Mouse (Mus musculus): ENCODE measurements around the gene Selenoi. TPM values are rescaled to one million over a fixed set of nuclear protein-coding genes. Genes with fewer than 3 reads are reported as not detected.

The Selenoi gene
- polyA plus RNA-seq, 1 experiment from 2014 or later, result 24.1 TPM

DNA sequence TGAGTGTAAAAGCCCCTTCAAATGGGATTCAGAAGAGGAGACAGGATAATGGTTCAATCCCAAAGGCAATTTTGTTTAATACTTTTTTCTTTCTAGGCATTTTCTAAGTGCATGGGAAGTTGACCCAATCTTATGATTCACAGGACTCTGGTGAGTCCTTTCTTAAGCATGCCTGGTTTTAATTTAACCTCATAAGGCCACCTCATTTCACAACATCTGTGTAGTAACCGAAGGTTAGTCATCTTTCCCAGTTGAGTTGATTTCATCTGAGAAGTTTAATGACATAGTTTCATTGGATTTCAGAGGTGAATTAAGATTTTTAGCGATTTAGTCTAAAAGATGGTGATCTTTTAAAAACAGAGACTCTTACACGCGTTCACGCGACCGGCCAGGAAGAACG lies 9.7 kb upstream of the Selenoi start:
- ATAC-seq (replicated peaks; ENCODE audit: low FRiP score), result no peak
- no peaks in the 10 kb centered on the region for H3K4me1 ChIP-seq (replicated peaks; ENCODE audit: control insufficient read depth, insufficient read depth, low read length)
- no peak overlapping the region for H3K27ac ChIP-seq (ENCODE audit: low read depth, low read length)
- no peak overlapping the region for H3K4me2 ChIP-seq (ENCODE audit: low read depth, low read length, severe bottlenecking)
- 97% methylated on average over 8 of the region's 8 CpGs for WGBS
- DNase-seq (ENCODE audit: low spot score), result no peak
- H3K9me3 ChIP-seq (ENCODE audit: control insufficient read depth, low read length), result no peaks in the 10 kb centered on the region
- H3K4me3 ChIP-seq (ENCODE audit: low read depth, low read length), result no peak overlapping the region
- no peak overlapping the region for H3K9ac ChIP-seq (ENCODE audit: low read length)
- no peaks in the 10 kb centered on the region for H3K27me3 ChIP-seq (ENCODE audit: control insufficient read depth, insufficient read depth, low read length)
- no peaks in the 10 kb centered on the region for H3K36me3 ChIP-seq (ENCODE audit: control insufficient read depth, insufficient read depth, low read length)

DNA sequence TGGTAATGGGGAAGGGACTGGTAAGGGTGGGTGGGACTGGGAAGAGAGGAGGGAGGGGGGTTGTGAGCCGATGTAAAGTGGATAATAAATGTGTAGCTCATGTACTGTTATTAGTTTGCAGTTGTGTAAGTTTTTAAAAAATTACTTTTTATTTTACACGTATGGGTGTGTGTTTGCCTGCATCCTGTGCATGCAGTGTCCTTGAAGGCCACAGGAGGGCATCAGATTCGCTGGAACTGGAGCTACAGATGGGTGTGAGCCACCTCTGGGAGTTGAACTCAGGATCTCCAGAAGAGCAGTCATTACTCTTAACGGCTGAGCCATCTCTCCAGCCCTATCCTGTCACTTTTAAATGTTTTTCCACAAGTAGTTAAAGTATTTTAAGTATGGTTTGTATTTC lies 1.5 kb upstream of the Selenoi start:
- Histone ChIP-seq H3K9me3 (ENCODE audit: control insufficient read depth, low read length) (no peaks in the 10 kb centered on the region), H3K4me2 (ENCODE audit: low read depth, low read length, severe bottlenecking) (no peak overlapping the region), H3K36me3 (ENCODE audit: control insufficient read depth, insufficient read depth, low read length) (no peaks in the 10 kb centered on the region), H3K4me1 (replicated peaks; ENCODE audit: control insufficient read depth, insufficient read depth, low read length) (peaks cover 5% of the 10 kb centered on the region; the same call in 1 of the 2 replicates), H3K27me3 (ENCODE audit: control insufficient read depth, insufficient read depth, low read length) (no peaks in the 10 kb centered on the region), H3K27ac (ENCODE audit: low read depth, low read length) (no peak overlapping the region), H3K9ac (ENCODE audit: low read length) (no peak overlapping the region), H3K4me3 (ENCODE audit: low read depth, low read length) (no peak overlapping the region)
- DNase-seq (ENCODE audit: low spot score) (no peak), ATAC-seq (replicated peaks; ENCODE audit: low FRiP score) (no peak)
- 87% methylated on average over 4 of the region's 4 CpGs for WGBS

DNA sequence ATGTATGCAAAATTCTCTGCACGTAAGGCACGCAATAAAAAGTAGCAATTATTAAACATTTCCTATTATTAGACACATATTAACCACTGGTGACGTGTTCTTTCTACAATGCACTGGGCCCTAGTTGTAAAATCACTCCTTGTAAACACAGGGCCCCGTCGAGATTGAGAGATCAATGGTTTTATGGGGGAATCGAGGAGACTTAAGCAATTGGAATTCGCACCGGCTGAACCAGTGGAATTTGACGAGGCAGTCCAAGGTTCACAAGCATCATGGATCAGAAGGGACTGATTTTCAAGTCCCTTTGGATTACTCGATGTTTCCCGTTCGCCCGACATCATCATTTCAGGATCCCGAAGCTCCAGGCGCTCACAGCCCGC lies 500 bp upstream of the Selenoi start:
- 56% methylated on average over 16 of the region's 16 CpGs for WGBS

DNA sequence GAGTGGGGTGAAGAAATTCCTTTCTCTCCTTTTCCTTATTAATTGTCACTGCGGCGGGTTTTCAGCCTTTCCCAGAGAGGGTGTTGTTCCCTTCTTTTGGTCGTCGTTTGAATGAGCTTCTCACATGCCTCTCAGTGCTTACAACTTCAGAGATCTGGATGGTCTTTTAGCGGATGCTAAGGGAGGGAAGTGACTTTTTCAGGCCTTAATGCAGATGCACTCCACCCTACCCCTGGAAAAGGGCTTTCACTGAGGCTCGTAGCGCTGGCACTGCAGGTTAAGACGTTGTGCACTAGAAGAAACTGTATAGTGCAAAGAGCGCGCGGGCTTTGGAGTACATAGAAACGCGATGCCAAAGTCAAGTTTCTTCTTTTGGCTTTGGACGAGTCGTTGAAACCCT lies 661 bp downstream of the Selenoi start:
- peak; percentile 55 for DNase-seq (ENCODE audit: low spot score)

More for the DNA sequence above, 500 bp upstream of the Selenoi start:
- Histone ChIP-seq H3K4me1 (replicated peaks; ENCODE audit: control insufficient read depth, insufficient read depth, low read length) (peaks cover 5% of the 10 kb centered on the region; the same call in 1 of the 2 replicates), H3K27me3 (ENCODE audit: control insufficient read depth, insufficient read depth, low read length) (no peaks in the 10 kb centered on the region), H3K36me3 (ENCODE audit: control insufficient read depth, insufficient read depth, low read length) (no peaks in the 10 kb centered on the region), H3K27ac (ENCODE audit: low read depth, low read length) (peak overlapping the region; percentile 68; the same call in 1 of the 2 replicates), H3K4me3 (ENCODE audit: low read depth, low read length) (peak overlapping the region; percentile 66), H3K4me2 (ENCODE audit: low read depth, low read length, severe bottlenecking) (peak overlapping the region; percentile 74), H3K9me3 (ENCODE audit: control insufficient read depth, low read length) (no peaks in the 10 kb centered on the region), H3K9ac (ENCODE audit: low read length) (peak overlapping the region; percentile 67)
- DNase-seq (ENCODE audit: low spot score) (no peak), ATAC-seq (replicated peaks; ENCODE audit: low FRiP score) (no peak)

DNA sequence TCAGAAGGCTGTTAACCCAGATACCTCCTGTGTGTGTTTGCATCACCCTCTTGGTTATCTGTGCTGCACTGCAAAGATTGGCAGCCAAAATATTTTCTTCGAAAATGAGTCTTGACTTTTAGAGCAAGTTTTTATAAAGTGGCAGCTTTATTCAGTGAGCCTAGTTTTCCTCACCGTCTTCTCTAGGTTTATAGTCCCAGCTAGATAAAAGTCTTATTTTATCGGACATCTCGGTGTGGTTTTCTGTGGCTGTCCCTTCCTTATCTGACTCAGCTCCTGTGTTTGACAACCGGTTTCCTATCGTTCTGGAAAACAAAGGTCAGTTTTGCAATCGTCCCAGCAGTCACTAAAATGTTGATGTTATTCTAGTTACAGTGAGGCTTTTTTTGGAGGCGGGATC lies 1.6 kb downstream of the Selenoi start:
- no peaks in the 10 kb centered on the region for H3K27me3 ChIP-seq (ENCODE audit: control insufficient read depth, insufficient read depth, low read length)
- peak overlapping the region; percentile 10 for H3K9ac ChIP-seq (ENCODE audit: low read length)
- H3K4me3 ChIP-seq (ENCODE audit: low read depth, low read length), result peak overlapping the region; percentile 66
- no peaks in the 10 kb centered on the region for H3K9me3 ChIP-seq (ENCODE audit: control insufficient read depth, low read length)
- H3K36me3 ChIP-seq (ENCODE audit: control insufficient read depth, insufficient read depth, low read length), result no peaks in the 10 kb centered on the region
- peaks cover 5% of the 10 kb centered on the region; the same call in 1 of the 2 replicates for H3K4me1 ChIP-seq (replicated peaks; ENCODE audit: control insufficient read depth, insufficient read depth, low read length)
- no peak overlapping the region for H3K27ac ChIP-seq (ENCODE audit: low read depth, low read length)
- peak overlapping the region; percentile 74; the same call in 1 of the 2 replicates for H3K4me2 ChIP-seq (ENCODE audit: low read depth, low read length, severe bottlenecking)
- ATAC-seq (replicated peaks; ENCODE audit: low FRiP score), result no peak
- 76% methylated on average over 8 of the region's 8 CpGs for WGBS
- DNase-seq (ENCODE audit: low spot score), result no peak

More for the DNA sequence above, 661 bp downstream of the Selenoi start:
- H3K4me2 ChIP-seq (ENCODE audit: low read depth, low read length, severe bottlenecking), result peak overlapping the region; percentile 74
- H3K9ac ChIP-seq (ENCODE audit: low read length), result peak overlapping the region; percentile 69
- peak overlapping the region; percentile 75 for H3K27ac ChIP-seq (ENCODE audit: low read depth, low read length)
- no peaks in the 10 kb centered on the region for H3K27me3 ChIP-seq (ENCODE audit: control insufficient read depth, insufficient read depth, low read length)
- no peaks in the 10 kb centered on the region for H3K9me3 ChIP-seq (ENCODE audit: control insufficient read depth, low read length)
- peak overlapping the region; percentile 66 for H3K4me3 ChIP-seq (ENCODE audit: low read depth, low read length)
- peaks cover 5% of the 10 kb centered on the region; the same call in 1 of the 2 replicates for H3K4me1 ChIP-seq (replicated peaks; ENCODE audit: control insufficient read depth, insufficient read depth, low read length)
- no peaks in the 10 kb centered on the region for H3K36me3 ChIP-seq (ENCODE audit: control insufficient read depth, insufficient read depth, low read length)
- no peak for ATAC-seq (replicated peaks; ENCODE audit: low FRiP score)
- 4% methylated on average over 15 of the region's 15 CpGs for WGBS

DNA sequence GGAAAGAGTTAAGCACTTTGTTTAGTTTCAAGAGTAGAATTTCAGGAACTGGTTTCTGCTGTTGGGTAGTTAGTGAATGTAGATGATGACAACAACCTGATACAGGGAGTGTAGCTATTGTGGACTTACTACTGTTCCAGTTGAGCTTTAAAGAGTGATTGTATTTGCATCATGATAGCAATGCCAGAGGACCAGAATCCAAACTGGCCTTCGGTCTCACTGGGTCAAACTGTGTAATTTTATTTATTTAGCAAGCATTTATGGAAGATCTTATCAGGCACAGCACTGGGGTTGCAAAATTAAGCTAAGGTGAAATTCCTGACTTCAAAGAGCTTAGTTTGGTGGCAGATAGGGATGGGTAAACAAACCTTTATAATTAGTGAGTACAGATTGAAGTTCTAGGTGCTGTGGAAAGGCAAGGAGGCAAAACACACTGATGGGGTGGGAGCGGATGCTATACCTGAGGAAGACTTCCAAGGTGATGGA lies 3.3 kb downstream of the Selenoi start:
- Histone ChIP-seq H3K4me3 (ENCODE audit: low read depth, low read length) (no peak overlapping the region), H3K36me3 (ENCODE audit: control insufficient read depth, insufficient read depth, low read length) (no peaks in the 10 kb centered on the region), H3K4me1 (replicated peaks; ENCODE audit: control insufficient read depth, insufficient read depth, low read length) (peaks cover 5% of the 10 kb centered on the region; the same call in 1 of the 2 replicates), H3K9me3 (ENCODE audit: control insufficient read depth, low read length) (no peaks in the 10 kb centered on the region), H3K27me3 (ENCODE audit: control insufficient read depth, insufficient read depth, low read length) (no peaks in the 10 kb centered on the region), H3K9ac (ENCODE audit: low read length) (no peak overlapping the region), H3K4me2 (ENCODE audit: low read depth, low read length, severe bottlenecking) (no peak overlapping the region), H3K27ac (ENCODE audit: low read depth, low read length) (no peak overlapping the region)
- DNase-seq (ENCODE audit: low spot score) (no peak), ATAC-seq (replicated peaks; ENCODE audit: low FRiP score) (no peak)
- WGBS, result 93% methylated on average over 2 of the region's 2 CpGs

DNA sequence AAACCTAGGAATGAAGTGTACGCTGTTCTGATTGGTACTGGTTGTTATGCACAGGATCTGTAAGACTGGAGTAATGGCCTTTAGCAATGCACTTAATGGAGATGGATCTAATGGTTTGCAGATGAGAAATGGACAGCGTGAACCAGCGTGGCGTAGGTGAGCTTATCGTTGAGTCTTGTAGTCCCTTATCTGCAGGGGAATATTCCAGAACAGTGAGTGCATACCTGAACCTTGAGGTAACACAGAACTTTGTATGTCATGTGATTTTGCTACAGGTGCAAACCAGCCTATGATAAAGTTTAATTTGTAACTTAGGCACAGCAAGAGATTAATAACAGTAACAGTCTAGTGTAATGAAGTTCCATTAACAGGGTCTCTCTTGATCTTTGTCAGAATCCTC lies 6.2 kb downstream of the Selenoi start:
- H3K36me3 ChIP-seq (ENCODE audit: control insufficient read depth, insufficient read depth, low read length), result no peaks in the 10 kb centered on the region
- no peaks in the 10 kb centered on the region for H3K9me3 ChIP-seq (ENCODE audit: control insufficient read depth, low read length)
- no peak overlapping the region for H3K27ac ChIP-seq (ENCODE audit: low read depth, low read length)
- peaks cover 2% of the 10 kb centered on the region; the same call in 1 of the 2 replicates for H3K4me1 ChIP-seq (replicated peaks; ENCODE audit: control insufficient read depth, insufficient read depth, low read length)
- 97% methylated on average over 5 of the region's 5 CpGs for WGBS
- H3K4me3 ChIP-seq (ENCODE audit: low read depth, low read length), result no peak overlapping the region
- DNase-seq (ENCODE audit: low spot score), result no peak
- H3K4me2 ChIP-seq (ENCODE audit: low read depth, low read length, severe bottlenecking), result no peak overlapping the region
- no peak for ATAC-seq (replicated peaks; ENCODE audit: low FRiP score)
- no peak overlapping the region for H3K9ac ChIP-seq (ENCODE audit: low read length)
- no peaks in the 10 kb centered on the region for H3K27me3 ChIP-seq (ENCODE audit: control insufficient read depth, insufficient read depth, low read length)

DNA sequence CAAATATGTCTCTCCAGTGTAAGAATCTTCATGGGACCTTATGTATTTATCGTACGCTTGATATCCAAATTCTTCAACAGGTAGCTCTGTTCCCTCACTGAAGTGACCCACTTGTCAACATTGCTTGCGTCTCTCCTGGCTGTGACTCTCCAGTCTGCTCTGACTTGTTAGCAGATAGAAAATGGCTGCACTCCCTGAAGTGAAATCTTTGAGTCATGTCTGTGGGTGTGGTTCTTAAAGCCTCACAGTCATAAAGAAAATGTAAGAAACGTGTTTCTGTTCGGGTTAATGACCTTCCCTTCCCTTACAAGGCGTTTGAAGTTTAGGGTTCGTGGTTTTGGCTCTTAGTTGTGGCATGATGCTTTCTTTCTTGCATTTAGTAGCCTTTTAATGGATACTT lies 8.2 kb downstream of the Selenoi start:
- Histone ChIP-seq H3K4me3 (ENCODE audit: low read depth, low read length) (no peak overlapping the region), H3K4me1 (replicated peaks; ENCODE audit: control insufficient read depth, insufficient read depth, low read length) (no peaks in the 10 kb centered on the region), H3K27ac (ENCODE audit: low read depth, low read length) (no peak overlapping the region), H3K4me2 (ENCODE audit: low read depth, low read length, severe bottlenecking) (no peak overlapping the region), H3K9me3 (ENCODE audit: control insufficient read depth, low read length) (no peaks in the 10 kb centered on the region), H3K36me3 (ENCODE audit: control insufficient read depth, insufficient read depth, low read length) (no peaks in the 10 kb centered on the region), H3K9ac (ENCODE audit: low read length) (no peak overlapping the region), H3K27me3 (ENCODE audit: control insufficient read depth, insufficient read depth, low read length) (no peaks in the 10 kb centered on the region)
- ATAC-seq (replicated peaks; ENCODE audit: low FRiP score) (no peak), DNase-seq (ENCODE audit: low spot score) (no peak)
- WGBS, result 94% methylated on average over 7 of the region's 7 CpGs

DNA sequence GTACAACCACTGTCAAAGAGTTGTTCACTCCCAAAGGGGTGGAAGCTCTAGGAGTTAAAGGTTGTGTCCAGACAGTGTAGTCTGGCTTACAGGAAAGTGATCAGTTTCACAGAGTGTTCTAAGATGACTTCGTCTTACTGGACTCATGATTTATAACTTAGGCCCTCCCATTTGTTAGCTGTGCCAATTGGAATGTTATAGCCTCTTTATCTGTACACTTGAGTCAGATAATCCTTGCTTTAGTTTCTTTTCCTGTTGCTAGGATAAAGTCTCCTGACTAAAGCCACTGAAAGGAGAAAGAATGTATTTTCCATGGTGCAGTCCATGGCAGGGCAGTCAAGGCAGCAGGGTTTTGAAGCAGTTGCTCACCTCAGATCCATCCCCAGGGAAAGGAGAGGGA lies 10.0 kb downstream of the Selenoi start:
- no peak overlapping the region for H3K27ac ChIP-seq (ENCODE audit: low read depth, low read length)
- no peak overlapping the region for H3K9ac ChIP-seq (ENCODE audit: low read length)
- no peak overlapping the region for H3K4me3 ChIP-seq (ENCODE audit: low read depth, low read length)
- no peaks in the 10 kb centered on the region for H3K4me1 ChIP-seq (replicated peaks; ENCODE audit: control insufficient read depth, insufficient read depth, low read length)
- no peaks in the 10 kb centered on the region for H3K36me3 ChIP-seq (ENCODE audit: control insufficient read depth, insufficient read depth, low read length)
- DNase-seq (ENCODE audit: low spot score), result no peak
- no peak for ATAC-seq (replicated peaks; ENCODE audit: low FRiP score)
- H3K4me2 ChIP-seq (ENCODE audit: low read depth, low read length, severe bottlenecking), result no peak overlapping the region
- H3K9me3 ChIP-seq (ENCODE audit: control insufficient read depth, low read length), result no peaks in the 10 kb centered on the region
- H3K27me3 ChIP-seq (ENCODE audit: control insufficient read depth, insufficient read depth, low read length), result no peaks in the 10 kb centered on the region
- 70% methylated on average over 1 of the region's 1 CpGs for WGBS
